In the genomic region with DNA sequence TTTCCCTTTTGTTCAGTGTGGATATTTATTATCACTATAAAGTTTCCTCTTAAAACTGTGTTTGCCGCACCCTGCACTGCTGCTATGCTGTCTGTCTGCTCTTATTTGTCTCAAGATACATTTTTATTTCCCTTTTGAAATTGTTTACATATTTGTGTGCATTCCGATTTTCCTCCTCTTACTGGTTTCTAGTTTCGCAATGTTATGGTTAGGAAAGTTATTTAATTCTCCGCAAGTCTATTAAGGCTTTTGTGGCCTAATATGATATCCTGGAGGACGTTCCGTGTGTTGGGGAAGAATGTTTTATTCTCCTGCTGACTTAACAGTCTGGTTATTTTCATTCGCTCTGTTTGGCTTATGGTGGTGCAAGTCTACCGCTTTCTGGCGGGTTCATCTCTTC, we compare ENCODE assay signal across 23 mouse cellular contexts.
DNase-seq lines count a peak whose midpoint lies in the region; ATAC-seq and TF ChIP-seq lines count a peak whose summit lies in the region.
"Had no signal": no experiment of that assay in that cellular context is flagged by ENCODE, and none has a peak within 500 bp of the region (broad histone marks: within the 10 kb centered on the region; RNA-seq: fewer than 3 reads in every experiment).

No protein-coding gene starts in this region.

- no peak overlapping the region for H3ac ChIP-seq in C2C12 (ENCODE audit: control insufficient read depth, insufficient read length, low read depth)
- no peak overlapping the region for H3ac ChIP-seq in myocyte (ENCODE audit: control insufficient read depth, insufficient read length)

- peaks cover 13% of the 10 kb centered on the region; the same call in 1 of the 2 replicates for H3K9me3 ChIP-seq in embryonic facial prominence, embryonic 14.5 days (ENCODE audit: control insufficient read depth, low read length)
- no peaks in the 10 kb centered on the region for H3K9me3 ChIP-seq in embryonic facial prominence, embryonic 10.5 days
- H3K9me3 ChIP-seq: G1E had no signal

- no peaks in the 10 kb centered on the region for H3K27me3 ChIP-seq in embryonic facial prominence, embryonic 14.5 days (replicated peaks; ENCODE audit: control insufficient read depth, insufficient read depth, low read length)
- H3K27me3 ChIP-seq in embryonic facial prominence, embryonic 10.5 days (replicated peaks; ENCODE audit: low read depth, poor library complexity, severe bottlenecking), result no peaks in the 10 kb centered on the region
- H3K27me3 ChIP-seq in C2C12 (ENCODE audit: control insufficient read depth, insufficient read depth, insufficient read length), result no peaks in the 10 kb centered on the region
- no peaks in the 10 kb centered on the region for H3K27me3 ChIP-seq in myocyte (ENCODE audit: control insufficient read depth, insufficient read depth, insufficient read length)
- no peaks in the 10 kb centered on the region for H3K27me3 ChIP-seq in thymus, adult 2 months (ENCODE audit: control insufficient read depth, insufficient read depth, low read length)
- H3K27me3 ChIP-seq: CH12.LX, Patski had no signal

- H3K79me3 ChIP-seq in C2C12 (ENCODE audit: low read depth), result no peaks in the 10 kb centered on the region

- ATAC-seq in embryonic facial prominence, embryonic 14.5 days (ENCODE audit: low read depth), result no peak
- ATAC-seq: activated CD4-positive, CD25-positive, alpha-beta regulatory T cell, adult 4 months; CD4-positive, CD25-positive, alpha-beta regulatory T cell, adult 4 months; Patski had no signal

- no peak for TF ChIP-seq CTCF in C2C12 (IDR thresholded peaks at IDR 0.05; ENCODE audit: control insufficient read depth, insufficient read depth, insufficient read length)
- no peak for TF ChIP-seq CTCF in thymus, adult 2 months (IDR thresholded peaks at IDR 0.05; ENCODE audit: borderline replicate concordance, control insufficient read depth, extremely low read depth, insufficient read depth, low read length, poor library complexity)

- H3K9ac ChIP-seq in embryonic facial prominence, embryonic 14.5 days (ENCODE audit: low read depth, low read length), result no peak overlapping the region

- WGBS in embryonic facial prominence, embryonic 14.5 days, result 76% methylated on average over 9 of the region's 9 CpGs
- WGBS in embryonic facial prominence, embryonic 10.5 days, result 88% methylated on average over 9 of the region's 9 CpGs
- 97% methylated on average over 9 of the region's 9 CpGs for WGBS in thymus, adult 2 months

- TF ChIP-seq POLR2A in myocyte (IDR thresholded peaks at IDR 0.05; ENCODE audit: insufficient read length, low read depth), result no peak
- no peak for TF ChIP-seq POLR2A in thymus, adult 2 months (IDR thresholded peaks at IDR 0.05; ENCODE audit: control insufficient read depth, extremely low read depth, insufficient read depth, low read length, poor library complexity)

- H3K79me2 ChIP-seq in C2C12 (ENCODE audit: control insufficient read depth, insufficient read depth) (no peaks in the 10 kb centered on the region), myocyte (ENCODE audit: control insufficient read depth, insufficient read depth) (no peaks in the 10 kb centered on the region)

- no peaks in the 10 kb centered on the region for H3K4me1 ChIP-seq in embryonic facial prominence, embryonic 14.5 days (ENCODE audit: control insufficient read depth, insufficient read depth, low read length)
- no peaks in the 10 kb centered on the region for H3K4me1 ChIP-seq in embryonic facial prominence, embryonic 10.5 days
- H3K4me1 ChIP-seq in thymus, adult 2 months (replicated peaks; ENCODE audit: control insufficient read depth, insufficient read depth, low read length), result no peaks in the 10 kb centered on the region

- no peak overlapping the region for H3K4me3 ChIP-seq in embryonic facial prominence, embryonic 14.5 days (ENCODE audit: low read depth, low read length)
- H3K4me3 ChIP-seq in embryonic facial prominence, embryonic 10.5 days, result no peak overlapping the region
- H3K4me3 ChIP-seq in C2C12 (ENCODE audit: insufficient read depth, poor library complexity, severe bottlenecking) (no peak overlapping the region), myocyte (no peak overlapping the region)
- H3K4me3 ChIP-seq in thymus, adult 2 months (ENCODE audit: control insufficient read depth, insufficient read depth, low read length), result no peak overlapping the region

- no peak overlapping the region for H3K4me2 ChIP-seq in embryonic facial prominence, embryonic 14.5 days (ENCODE audit: low read depth, low read length)
- H3K4me2 ChIP-seq in myocyte (ENCODE audit: low read depth), result peak overlapping the region; percentile 65

- peak; percentile 17 for DNase-seq in embryonic facial prominence, embryonic 14.5 days (ENCODE audit: low spot score)
- DNase-seq in embryonic facial prominence, embryonic 10.5 days (ENCODE audit: low spot score), result no peak
- DNase-seq in adrenal gland, postnatal 4 days (ENCODE audit: low spot score in 2 of 2), result no peak
- DNase-seq in thymus, adult 2 months, result no peak
- DNase-seq: adrenal gland, adult 2 months; adrenal gland, adult 8-10 months; adrenal gland, postnatal 10 days; adrenal gland, postnatal 14 days; adrenal gland, postnatal 25 days; adrenal gland, postnatal 36 days; B cell, adult 2 months; cerebellum, adult 11 months; cerebellum, adult 11-12 months; cerebellum, adult 18-20 months; cerebellum, adult 2 months; cerebellum, adult 8-10 months had no signal

- H3K27ac ChIP-seq in embryonic facial prominence, embryonic 14.5 days (replicated peaks; ENCODE audit: low read depth, low read length), result no peak overlapping the region
- no peak overlapping the region for H3K27ac ChIP-seq in embryonic facial prominence, embryonic 10.5 days (replicated peaks)
- H3K27ac ChIP-seq in thymus, adult 2 months (ENCODE audit: control insufficient read depth, insufficient read depth, low read length), result no peak overlapping the region

- no peaks in the 10 kb centered on the region for H3K36me3 ChIP-seq in embryonic facial prominence, embryonic 14.5 days (ENCODE audit: control insufficient read depth, insufficient read depth, low read length)
- no peaks in the 10 kb centered on the region for H3K36me3 ChIP-seq in embryonic facial prominence, embryonic 10.5 days (replicated peaks)
- no peaks in the 10 kb centered on the region for H3K36me3 ChIP-seq in C2C12 (ENCODE audit: control insufficient read depth, insufficient read depth)
- no peaks in the 10 kb centered on the region for H3K36me3 ChIP-seq in myocyte (ENCODE audit: control insufficient read depth, insufficient read depth)
- no peaks in the 10 kb centered on the region for H3K36me3 ChIP-seq in thymus, adult 2 months (ENCODE audit: control insufficient read depth, insufficient read depth, low read length)
- H3K36me3 ChIP-seq: G1E had no signal

TF ChIP-seq in C2C12, 6 proteins besides CTCF, POLR2A, EP300 and RAD21:
- TF ChIP-seq CEBPB (IDR thresholded peaks at IDR 0.05; ENCODE audit: low read depth) (peak; percentile 75), FOSL1 (IDR thresholded peaks at IDR 0.05; ENCODE audit: insufficient read depth, low read length, poor library complexity, severe bottlenecking) (no peak)

TF ChIP-seq in myocyte, 11 proteins besides CTCF, POLR2A, EP300 and RAD21:
- no peak for TF ChIP-seq REST (IDR thresholded peaks at IDR 0.05; ENCODE audit: insufficient read depth, insufficient read length)
- no peak for TF ChIP-seq MYOG (IDR thresholded peaks at IDR 0.05; ENCODE audit: control insufficient read depth in 1 of 3, insufficient read depth in 1 of 3, insufficient read length in 2 of 3, low read depth in 2 of 3)
- no peak for TF ChIP-seq MAX (IDR thresholded peaks at IDR 0.05; ENCODE audit: low read depth)
- TF ChIP-seq CEBPB (IDR thresholded peaks at IDR 0.05; ENCODE audit: insufficient read depth, poor library complexity, severe bottlenecking), result peak; percentile 86
